Mouse (Mus musculus) spleen, adult 2 months (tissue): ENCODE measurements around the gene Depdc7. TPM values are rescaled to one million over a fixed set of nuclear protein-coding genes. Genes with fewer than 3 reads are reported as not detected.

Experiments
- DNase-seq, 2 experiments: peaks; one replicate each; pipeline versions ENCODE4 v3.0.0 to v3.0.0-alpha.2; 2012 to 2021; ENCODE audit warnings: low spot score in 2 of 2, low read depth in 1 of 2
- H3K27ac ChIP-seq: fragments of 200-500 bp; 2 replicates; pipeline ENCODE4 v1.5.1; 2012; ENCODE audit warnings: low read length, inconsistent platforms; ENCODE audit not compliant: insufficient read depth
- H3K27me3 ChIP-seq: fragments of 200-500 bp; 2 replicates; pipeline ENCODE4 v1.6.1; 2012; ENCODE audit warnings: mild to moderate bottlenecking, moderate library complexity, low read length, inconsistent platforms; ENCODE audit not compliant: control insufficient read depth, insufficient read depth
- H3K36me3 ChIP-seq: fragments of 200-500 bp; 2 replicates; pipeline ENCODE4 v1.6.1; 2012; ENCODE audit warnings: mild to moderate bottlenecking, low read length, inconsistent platforms; ENCODE audit not compliant: control insufficient read depth, insufficient read depth
- H3K4me1 ChIP-seq: fragments of 200-500 bp; 2 replicates; pipeline ENCODE4 v1.6.1; 2011; ENCODE audit warnings: inconsistent platforms; ENCODE audit not compliant: control insufficient read depth, insufficient read depth, insufficient read length
- H3K4me3 ChIP-seq: fragments of 200-500 bp; 2 replicates; pipeline ENCODE4 v1.5.1; 2011; ENCODE audit warnings: mild to moderate bottlenecking, inconsistent platforms; ENCODE audit not compliant: insufficient read depth, insufficient read length; ENCODE audit errors: extremely low read depth
- CTCF ChIP-seq: fragments of 200-500 bp; IDR thresholded peaks from 2 replicates; pipeline ENCODE4 v1.5.1; 2011; ENCODE audit warnings: mild to moderate bottlenecking, inconsistent platforms; ENCODE audit not compliant: insufficient read depth, insufficient read length, insufficient replicate concordance; ENCODE audit errors: extremely low read depth
- POLR2A ChIP-seq: fragments of 200-500 bp; IDR thresholded peaks from 2 replicates; pipeline ENCODE4 v1.6.1; 2011; ENCODE audit warnings: low read depth, low read length, inconsistent platforms
- WGBS: fragments of 180-500 bp; shearing (Covaris S2); methylation state at CpG from one replicate; pipeline ENCODE4 v1.1.7; 2018; 5-methylcytosine and 5-hydroxymethylcytosine counted together
- polyA plus RNA-seq: library from polyadenylated mRNA; depleted of rRNA; stranded (reverse); fragments of >200 nt; gene quantifications from 2 replicates; pipeline ENCODE4 v1.2.3, GENCODE M21; 2012; rRNA removed

Depdc7 gene
- polyA plus RNA-seq, 1 experiment = 1.2 TPM

GRCm38 (mm10) chr2:104687261-104687660 is 55.4 kb downstream of the Depdc7 start:
- WGBS = 10% methylated on average over 3 of the region's 3 CpGs
- DNase-seq = no peak
- Histone ChIP-seq H3K27me3 (no peaks in the 10 kb centered on the region), H3K36me3 (no peaks in the 10 kb centered on the region), H3K4me3 (no peak overlapping the region), H3K27ac (no peak overlapping the region), H3K4me1 (no peaks in the 10 kb centered on the region)
- no peak for TF ChIP-seq CTCF
- TF ChIP-seq POLR2A = no peak

GRCm38 (mm10) chr2:104685418-104685817 is 57.3 kb downstream of the Depdc7 start:
- H3K27ac ChIP-seq = no peak overlapping the region
- TF ChIP-seq POLR2A (no peak), CTCF (peak; percentile 97)
- H3K4me1 ChIP-seq = no peaks in the 10 kb centered on the region
- no peaks in the 10 kb centered on the region for H3K27me3 ChIP-seq
- H3K4me3 ChIP-seq = no peak overlapping the region
- WGBS = 13% methylated on average over 13 of the region's 13 CpGs
- peak; percentile 12 to 60 for DNase-seq
- no peaks in the 10 kb centered on the region for H3K36me3 ChIP-seq

GRCm38 (mm10) chr2:104684771-104685170 is 57.9 kb downstream of the Depdc7 start:
- TF ChIP-seq CTCF = no peak
- no peak for TF ChIP-seq POLR2A
- H3K4me3 ChIP-seq = no peak overlapping the region
- H3K27me3 ChIP-seq = no peaks in the 10 kb centered on the region
- H3K4me1 ChIP-seq = no peaks in the 10 kb centered on the region
- WGBS = 83% methylated on average over 4 of the region's 4 CpGs
- H3K36me3 ChIP-seq = no peaks in the 10 kb centered on the region
- DNase-seq = no peak
- no peak overlapping the region for H3K27ac ChIP-seq

GRCm38 (mm10) chr2:104677326-104677725 is 65.4 kb downstream of the Depdc7 start:
- no peak for DNase-seq
- TF ChIP-seq CTCF = no peak
- no peak for TF ChIP-seq POLR2A
- Histone ChIP-seq H3K4me1 (no peaks in the 10 kb centered on the region), H3K4me3 (no peak overlapping the region), H3K36me3 (no peaks in the 10 kb centered on the region), H3K27ac (no peak overlapping the region), H3K27me3 (no peaks in the 10 kb centered on the region)
- WGBS = 79% methylated on average over 3 of the region's 3 CpGs

Other genes with a start within 250 kb of the Depdc7 start
- 14.5 and 16.8 TPM in 2 replicates for gene Hipk3, start 248.4 kb downstream of the Depdc7 start, polyA plus RNA-seq
- 6.7 and 6.8 TPM in 2 replicates for gene Cstf3, start 152.4 kb downstream of the Depdc7 start, polyA plus RNA-seq
- gene Tcp11l1, start 30.7 kb downstream of the Depdc7 start, polyA plus RNA-seq = 2.1 and 3.3 TPM in 2 replicates
- gene Pin1rt1, start 26.5 kb downstream of the Depdc7 start, polyA plus RNA-seq = not detected in 2 replicates
- 1.6 and 1.7 TPM in 2 replicates for gene Qser1, start 73.9 kb upstream of the Depdc7 start, polyA plus RNA-seq
- gene Prrg4, start 107.0 kb upstream of the Depdc7 start, polyA plus RNA-seq = 0.14 and 0.32 TPM in 2 replicates
- 0.66 and 1.1 TPM in 2 replicates for gene Ccdc73, start 124.9 kb upstream of the Depdc7 start, polyA plus RNA-seq